Mouse (Mus musculus) ES-E14 (cell line): ENCODE measurements around the gene Slc6a1. TPM values are rescaled to one million over a fixed set of nuclear protein-coding genes. Genes with fewer than 3 reads are reported as not detected.

Experiments used
- DNase-seq: peaks from one replicate; pipeline ENCODE4 v3.0.0-alpha.2; 2013; ENCODE audit warnings: low read depth, low spot score
- H3K27ac ChIP-seq: 2 replicates; pipeline ENCODE4 v1.5.1; 2012; ENCODE audit warnings: low read depth, mild to moderate bottlenecking, low read length, moderate library complexity, mixed read lengths; ENCODE audit not compliant: poor library complexity, insufficient read depth, severe bottlenecking
- H3K36me3 ChIP-seq: 2 replicates; pipeline ENCODE4 v1.6.1; 2012; ENCODE audit warnings: mild to moderate bottlenecking, low read length, moderate library complexity, mixed read lengths; ENCODE audit not compliant: control insufficient read depth, poor library complexity, insufficient read depth, severe bottlenecking
- H3K4me1 ChIP-seq, 2 experiments: fragments of 150-350 bp in 1 of 2; sonication (generic) in 1 of 2; 2 replicates each; pipeline ENCODE4 v1.6.1; 2012; ENCODE audit warnings: low read length in 2 of 2, mild to moderate bottlenecking in 1 of 2, mixed read lengths in 1 of 2; ENCODE audit not compliant: control insufficient read depth in 2 of 2, insufficient read depth in 2 of 2, poor library complexity in 1 of 2
- H3K4me3 ChIP-seq, 2 experiments: fragments of 150-350 bp in 1 of 2; sonication (generic) in 1 of 2; 2 replicates each; pipeline ENCODE4 v1.5.1; 2012; ENCODE audit warnings: low read length in 2 of 2, low read depth in 1 of 2, mild to moderate bottlenecking in 1 of 2, mixed read lengths in 1 of 2; ENCODE audit not compliant: insufficient read depth in 1 of 2, poor library complexity in 1 of 2, severe bottlenecking in 1 of 2
- H3K9ac ChIP-seq: 2 replicates; pipeline ENCODE4 v1.6.1; 2012; ENCODE audit warnings: low read depth, mild to moderate bottlenecking, low read length, mixed read lengths; ENCODE audit not compliant: poor library complexity, insufficient read depth, severe bottlenecking
- H3K9me3 ChIP-seq: fragments of 150-350 bp; sonication (generic); 2 replicates; pipeline ENCODE4 v1.6.1; 2012; ENCODE audit warnings: low read depth, mild to moderate bottlenecking, low read length; ENCODE audit not compliant: control insufficient read depth, insufficient read depth
- CHD2 ChIP-seq: IDR thresholded peaks from 2 replicates; pipeline ENCODE4 v1.6.1; 2014; ENCODE audit warnings: mild to moderate bottlenecking, low read depth, low read length, inconsistent platforms
- HCFC1 ChIP-seq: IDR thresholded peaks from 2 replicates; pipeline ENCODE4 v1.6.1; 2012; ENCODE audit warnings: low read length, inconsistent platforms, borderline replicate concordance; ENCODE audit not compliant: insufficient read depth
- MAFK ChIP-seq: IDR thresholded peaks from 2 replicates; pipeline ENCODE4 v1.6.1; 2014; ENCODE audit warnings: mild to moderate bottlenecking, low read depth, low read length, inconsistent platforms; ENCODE audit not compliant: insufficient read depth
- ZC3H11A ChIP-seq: IDR thresholded peaks from 2 replicates; pipeline ENCODE4 v1.6.1; 2012; ENCODE audit warnings: low read depth, mild to moderate bottlenecking, inconsistent platforms, low read length, borderline replicate concordance
- ZNF384 ChIP-seq: IDR thresholded peaks from 2 replicates; pipeline ENCODE4 v1.6.1; 2012; ENCODE audit warnings: low read depth, low read length, inconsistent platforms
- in situ Hi-C, 2 experiments: fragments of 600-800 bp; cut with MboI; formaldehyde crosslinking; loops; one replicate each; pipeline ENCODE4 v1.15.1; 2025; ENCODE audit warnings: low sequenced_read_pairs in 2 of 2, inconsistent platforms in 1 of 2; ENCODE audit not compliant: unreplicated experiment in 2 of 2
- total RNA-seq: library from RNA; depleted of rRNA; stranded (reverse); fragments of 300-350 nt; gene quantifications from 2 replicates; pipeline ENCODE4 v1.2.3, GENCODE M21; 2012

The Slc6a1 gene
- total RNA-seq, 1 experiment: 10.6 TPM

DNA sequence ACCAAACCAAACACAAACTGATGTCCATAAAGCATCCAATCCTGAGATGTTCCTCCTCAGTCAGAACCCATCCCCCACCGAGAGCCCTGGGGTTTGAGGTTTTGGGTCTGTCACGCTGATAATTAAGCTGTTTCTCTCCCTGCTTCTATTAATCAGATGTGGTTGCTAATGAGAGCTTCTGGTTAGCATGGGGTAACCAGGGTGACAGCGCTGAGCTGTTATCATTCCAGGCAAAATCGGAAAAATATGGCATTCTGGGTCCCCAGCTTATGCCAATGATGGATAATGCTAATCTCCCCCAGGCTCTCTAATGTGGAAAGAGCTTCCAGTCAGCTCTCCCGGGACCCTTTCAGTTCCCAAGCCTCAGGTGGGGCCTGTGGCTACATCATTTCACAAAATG is 38.1 kb downstream of the Slc6a1 start:
- no peak overlapping the region for H3K27ac ChIP-seq
- in situ Hi-C loops: no loop called here

GRCm38 (mm10) chr6:114321146-114321545 is 38.7 kb downstream of the Slc6a1 start:
- H3K4me3 ChIP-seq: no peak overlapping the region
- no peak overlapping the region for H3K27ac ChIP-seq
- H3K4me1 ChIP-seq: no peaks in the 10 kb centered on the region
- no peaks in the 10 kb centered on the region for H3K9me3 ChIP-seq
- in situ Hi-C loops: no loop called here
- H3K36me3 ChIP-seq: no peaks in the 10 kb centered on the region
- no peak overlapping the region for H3K9ac ChIP-seq
- DNase-seq: peak; percentile 26
- TF ChIP-seq CHD2 (no peak), HCFC1 (no peak), ZC3H11A (no peak), MAFK (no peak), ZNF384 (no peak)

More for the DNA sequence above, 38.1 kb downstream of the Slc6a1 start:
- no peak for DNase-seq
- H3K36me3 ChIP-seq: no peaks in the 10 kb centered on the region
- H3K4me1 ChIP-seq: no peaks in the 10 kb centered on the region
- H3K4me3 ChIP-seq: no peak overlapping the region
- H3K9me3 ChIP-seq: no peaks in the 10 kb centered on the region
- no peak overlapping the region for H3K9ac ChIP-seq
- TF ChIP-seq ZNF384: no peak
- TF ChIP-seq CHD2: no peak
- no peak for TF ChIP-seq ZC3H11A
- no peak for TF ChIP-seq HCFC1
- TF ChIP-seq MAFK: no peak

DNA sequence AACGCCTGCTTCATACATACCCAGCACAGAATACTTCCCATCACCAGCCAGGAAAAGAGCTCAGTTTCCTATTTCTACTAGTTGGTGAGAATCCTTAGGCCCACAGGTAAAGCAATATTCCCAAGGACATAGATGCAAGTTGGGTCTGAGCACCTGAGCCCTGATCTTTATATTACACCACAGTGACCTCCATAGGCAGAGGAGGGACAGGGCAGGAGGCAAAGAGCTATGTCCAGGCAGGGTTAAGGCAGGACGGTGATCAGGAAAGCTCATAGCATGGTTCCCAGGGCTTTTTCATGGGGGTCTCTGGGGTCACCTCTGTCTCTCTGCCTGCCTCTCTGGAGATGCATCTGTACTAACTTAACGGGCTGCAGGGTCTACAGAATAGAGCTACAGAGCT is 40.5 kb downstream of the Slc6a1 start:
- Histone ChIP-seq H3K27ac (no peak overlapping the region), H3K4me1 (no peaks in the 10 kb centered on the region), H3K4me3 (no peak overlapping the region), H3K9me3 (no peaks in the 10 kb centered on the region), H3K36me3 (no peaks in the 10 kb centered on the region), H3K9ac (no peak overlapping the region)
- in situ Hi-C loops: no loop called here
- DNase-seq: no peak
- no peak for TF ChIP-seq HCFC1
- TF ChIP-seq MAFK: no peak
- no peak for TF ChIP-seq ZC3H11A
- no peak for TF ChIP-seq CHD2
- no peak for TF ChIP-seq ZNF384

DNA sequence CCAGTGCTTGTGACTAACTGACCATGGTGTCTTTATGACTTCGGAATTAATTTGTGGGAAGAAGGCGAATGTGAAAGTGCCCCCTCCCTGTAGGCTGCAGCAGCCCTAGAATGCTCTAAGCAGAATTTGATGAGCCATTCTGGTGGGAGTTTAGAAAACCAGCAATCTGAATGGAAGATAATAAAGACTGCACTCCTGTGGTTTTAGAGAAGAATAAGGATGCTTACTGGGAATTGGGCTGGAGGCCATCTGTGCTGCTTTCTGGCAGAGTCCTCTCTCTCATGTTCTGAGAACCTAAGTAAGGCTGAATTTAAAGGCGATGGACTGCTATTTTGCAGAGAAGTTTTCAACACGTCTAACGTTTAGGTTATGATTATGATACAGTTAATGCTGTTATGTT is 42.4 kb downstream of the Slc6a1 start:
- no peak overlapping the region for H3K27ac ChIP-seq
- no peak overlapping the region for H3K9ac ChIP-seq
- in situ Hi-C loops: no loop called here
- no peaks in the 10 kb centered on the region for H3K36me3 ChIP-seq
- TF ChIP-seq CHD2 (no peak), ZNF384 (no peak), HCFC1 (no peak), MAFK (no peak), ZC3H11A (no peak)
- H3K4me1 ChIP-seq: no peaks in the 10 kb centered on the region
- H3K4me3 ChIP-seq: no peak overlapping the region
- no peaks in the 10 kb centered on the region for H3K9me3 ChIP-seq
- DNase-seq: no peak
